Mouse (Mus musculus) MEL-GATA-1-ER (cell line): ENCODE data around the gene Hdlbp.

ENCODE experiments used
- DNase-seq: peaks from one replicate; pipeline ENCODE4 v3.0.0-alpha.2; 2012; ENCODE audit warnings: low read depth; ENCODE audit errors: extremely low read depth

Hdlbp gene

GRCm38 (mm10) chr1:93445822-93446162 is 32.8 kb downstream of the Hdlbp start:
- DNase-seq = no peak

GRCm38 (mm10) chr1:93445111-93445821 is 33.3 kb downstream of the Hdlbp start:
- peak; percentile 52 for DNase-seq

GRCm38 (mm10) chr1:93444405-93445110 is 34.1 kb downstream of the Hdlbp start:
- DNase-seq = peak; percentile 65

DNA sequence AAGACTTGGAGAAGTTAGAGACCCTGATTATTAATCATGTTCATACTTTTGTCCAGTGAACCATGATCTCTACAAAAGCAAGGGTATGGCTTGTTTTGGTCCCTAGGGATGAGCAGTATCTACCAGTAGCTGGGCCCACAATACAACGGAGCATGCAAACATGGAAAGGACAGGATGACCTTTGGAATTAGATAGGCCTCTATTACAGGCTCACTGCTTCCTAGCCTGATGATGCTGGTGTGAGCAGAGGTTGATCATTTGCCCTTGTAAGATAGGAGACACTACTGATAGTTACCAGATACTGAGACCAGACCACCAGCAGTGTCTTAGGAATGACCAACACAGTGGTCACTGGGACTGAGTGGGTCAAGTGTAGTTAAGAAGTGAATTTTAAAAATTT is 39.3 kb downstream of the Hdlbp start:
- no peak for DNase-seq

GRCm38 (mm10) chr1:93432087-93432486 is 46.5 kb downstream of the Hdlbp start:
- DNase-seq = no peak

DNA sequence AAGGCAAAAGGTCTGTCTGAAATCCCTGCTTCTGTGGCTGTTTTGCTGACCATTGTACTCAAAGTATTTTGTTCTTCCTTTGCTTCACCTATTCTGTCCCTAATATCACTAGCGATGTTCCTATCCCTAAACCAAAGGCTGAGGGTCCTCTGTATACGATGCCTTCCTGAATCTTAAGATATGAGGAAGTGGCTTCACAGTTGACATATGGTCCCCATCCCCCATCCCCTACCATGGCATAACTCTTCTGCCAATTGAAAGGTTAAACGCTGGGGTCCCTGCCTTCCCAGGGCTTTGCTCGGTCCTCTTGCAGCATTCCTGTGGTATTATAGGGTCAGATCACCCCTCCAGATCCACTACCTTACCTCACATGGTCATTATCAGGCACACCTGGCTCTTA is 75.2 kb downstream of the Hdlbp start:
- peak; percentile 39 for DNase-seq

DNA sequence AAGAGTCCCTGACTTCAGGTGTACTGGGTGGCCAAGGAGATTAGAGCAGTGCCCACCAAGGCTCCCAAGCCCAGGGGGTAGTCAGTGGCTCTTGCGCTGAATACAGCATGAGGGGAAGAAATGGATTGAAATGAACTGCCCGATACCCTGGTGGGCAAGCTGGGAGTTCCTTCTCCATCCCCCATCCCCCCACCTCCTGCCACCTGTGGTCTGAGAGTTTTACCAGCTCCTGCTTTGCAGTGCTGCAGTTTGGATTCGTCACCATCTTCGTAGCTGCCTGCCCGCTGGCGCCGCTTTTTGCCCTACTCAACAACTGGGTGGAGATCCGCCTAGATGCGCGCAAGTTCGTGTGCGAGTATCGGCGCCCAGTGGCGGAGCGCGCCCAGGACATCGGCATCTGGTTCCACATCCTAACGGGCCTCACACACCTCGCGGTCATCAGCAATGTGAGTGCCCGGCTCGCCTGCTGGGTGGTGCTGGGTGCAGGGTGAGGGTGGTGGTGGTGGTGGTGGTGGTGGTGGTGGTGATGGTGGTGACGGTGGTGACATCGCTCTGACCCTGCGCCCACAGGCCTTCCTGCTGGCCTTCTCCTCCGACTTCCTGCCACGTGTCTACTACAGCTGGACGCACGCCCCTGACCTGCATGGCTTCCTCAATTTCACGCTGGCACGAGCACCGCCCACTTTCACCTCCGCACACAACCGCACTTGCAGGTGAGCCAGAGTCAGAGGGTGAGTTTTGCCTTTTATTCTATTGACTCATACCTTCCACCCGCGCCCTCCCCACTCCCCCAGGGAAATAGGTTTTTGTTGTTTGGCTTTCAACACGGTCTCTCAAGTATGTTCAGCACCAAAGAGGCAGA is 77.2 kb downstream of the Hdlbp start:
- no peak for DNase-seq

DNA sequence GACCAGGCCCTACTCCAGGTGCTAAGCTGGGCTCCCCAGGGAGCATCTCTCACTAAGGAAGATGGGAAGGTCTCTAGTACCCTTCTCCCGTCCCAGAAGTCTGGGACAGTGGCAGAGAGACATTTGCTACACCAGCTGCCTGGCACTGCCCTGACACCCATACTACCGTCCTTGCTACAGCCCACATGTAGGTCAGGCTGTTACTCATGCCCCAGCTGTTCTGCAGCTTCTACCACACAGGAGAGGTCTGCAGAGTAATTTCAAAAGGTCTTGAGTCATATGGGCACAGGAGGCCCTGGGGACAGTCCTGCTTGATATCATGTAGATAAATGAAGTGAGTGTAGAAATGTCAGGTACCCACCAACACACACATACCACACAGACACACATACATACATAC is 89.7 kb downstream of the Hdlbp start:
- DNase-seq = no peak

DNA sequence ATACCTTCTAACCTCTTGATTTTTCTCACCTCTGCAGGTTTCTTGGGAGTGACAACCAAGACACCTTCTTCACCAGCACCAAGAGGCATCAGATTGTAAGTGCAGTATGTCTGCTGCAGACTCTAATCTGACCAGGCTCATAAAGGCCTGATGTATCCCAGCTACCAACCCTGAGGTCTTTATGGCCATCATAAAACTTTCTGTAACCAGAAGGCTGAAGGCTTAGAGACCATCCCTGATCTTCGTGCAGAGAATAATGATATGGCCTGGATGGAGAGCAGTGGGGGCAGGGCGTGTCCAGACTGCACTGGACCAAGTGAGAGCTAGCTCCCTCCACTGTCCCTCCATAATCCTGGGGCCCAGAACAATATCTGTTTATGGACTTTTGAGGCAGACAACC is 91.4 kb downstream of the Hdlbp start:
- no peak for DNase-seq

GRCm38 (mm10) chr1:93379117-93379516 is 99.5 kb downstream of the Hdlbp start:
- DNase-seq = no peak

DNA sequence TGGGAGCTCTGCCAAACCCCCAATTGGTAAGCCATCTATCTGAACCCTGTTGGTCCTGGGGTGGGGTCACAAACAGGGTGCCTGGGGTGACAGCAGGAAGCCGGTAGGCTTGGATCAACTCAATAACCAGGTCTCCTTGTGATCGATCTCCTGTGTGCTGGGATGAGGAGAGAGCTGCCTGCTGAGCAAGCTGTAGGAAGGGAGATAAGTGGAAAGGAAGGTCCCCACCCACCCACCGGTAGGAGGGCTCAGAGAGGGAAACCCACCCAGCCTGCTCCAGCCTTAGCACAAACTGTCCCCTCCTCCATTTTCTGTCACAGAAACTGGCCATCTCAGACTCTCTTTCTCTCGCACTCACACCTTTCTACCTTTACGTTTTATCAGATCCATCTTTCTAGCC is 101.3 kb downstream of the Hdlbp start:
- DNase-seq = peak; percentile 52

GRCm38 (mm10) chr1:93373665-93374064 is 105.0 kb downstream of the Hdlbp start, which contains the start of gene Ano7:
TSS of gene Ano7 (plus strand) at chr1:93373930.
- no peak for DNase-seq

DNA sequence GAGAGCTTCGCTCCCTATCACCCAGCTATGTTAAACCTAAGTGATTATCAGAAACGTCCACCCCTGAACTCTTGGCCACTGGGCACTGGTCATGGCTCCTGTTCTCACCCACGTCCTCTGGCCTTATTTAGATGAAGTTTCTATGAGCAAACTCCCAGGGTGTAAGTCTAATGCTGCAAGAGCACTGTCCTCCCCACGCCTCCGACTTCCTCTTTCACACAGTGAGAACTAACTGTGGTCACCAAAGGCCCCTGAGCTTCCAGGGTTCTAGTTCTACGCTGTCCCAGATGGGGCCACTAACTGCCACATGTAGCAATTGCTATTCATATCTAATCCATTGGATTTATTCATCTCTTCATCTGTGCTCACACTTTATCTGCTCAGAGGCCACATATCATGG is 113.0 kb downstream of the Hdlbp start:
- DNase-seq = no peak

- no peak for DNase-seq
Observed at GRCm38 (mm10) chr1:93362661-93363060, 116.0 kb downstream of the Hdlbp start.
